Mouse (Mus musculus) forebrain, embryonic 14.5 days (tissue): ENCODE results near the gene Ythdf2. TPM values are rescaled to one million over a fixed set of nuclear protein-coding genes. Genes with fewer than 3 reads are reported as not detected.

ENCODE experiments used
- ATAC-seq: fragments of 200-750 bp; cut with Nextera tagmentation; 2 replicates; pipeline ENCODE4 v1.8.0; 2017; ENCODE audit warnings: mild to moderate bottlenecking, moderate library complexity
- DNase-seq: peaks from one replicate; pipeline ENCODE4 v3.0.0-alpha.2; 2015; ENCODE audit warnings: low spot score
- H3K27ac ChIP-seq: fragments of 300-500 bp; sonication (generic); 2 replicates; pipeline ENCODE4 v1.5.1; 2014; ENCODE audit warnings: low read depth, mild to moderate bottlenecking, control low read depth, low read length, moderate library complexity
- H3K27me3 ChIP-seq: fragments of 300-500 bp; sonication (generic); replicated peaks from 2 replicates; pipeline ENCODE4 v1.6.1; 2014; ENCODE audit warnings: low read length, control low read depth, mixed read lengths; ENCODE audit not compliant: control insufficient read depth, insufficient read depth
- H3K36me3 ChIP-seq: fragments of 300-500 bp; sonication (generic); 2 replicates; pipeline ENCODE4 v1.6.1; 2014; ENCODE audit warnings: low read length, control low read depth; ENCODE audit not compliant: control insufficient read depth, insufficient read depth
- H3K4me1 ChIP-seq: fragments of 300-500 bp; sonication (generic); 2 replicates; pipeline ENCODE4 v1.6.1; 2014; ENCODE audit warnings: antibody characterized with exemption, low read length, control low read depth; ENCODE audit not compliant: control insufficient read depth, insufficient read depth
- H3K4me2 ChIP-seq: fragments of 300-500 bp; sonication (generic); 2 replicates; pipeline ENCODE4 v1.6.1; 2014; ENCODE audit warnings: mild to moderate bottlenecking, control low read depth, low read length
- H3K4me3 ChIP-seq: fragments of 300-500 bp; sonication (generic); 2 replicates; pipeline ENCODE4 v1.5.1; 2014; ENCODE audit warnings: low read depth, low read length, control low read depth
- H3K9ac ChIP-seq: fragments of 300-500 bp; sonication (generic); 2 replicates; pipeline ENCODE4 v1.6.1; 2014; ENCODE audit warnings: mild to moderate bottlenecking, low read length, control low read depth, moderate library complexity
- H3K9me3 ChIP-seq: fragments of 300-500 bp; sonication (generic); replicated peaks from 2 replicates; pipeline ENCODE4 v1.6.1; 2016; ENCODE audit warnings: low read length, control low read depth, mixed read lengths; ENCODE audit not compliant: control insufficient read depth
- WGBS: fragments of 180-500 bp; shearing (Covaris S2); extraction: QIAGEN DNeasy Blood & Tissue Kit; methylation state at CpG from one replicate; pipeline ENCODE4 v1.1.7; 2014; 5-methylcytosine and 5-hydroxymethylcytosine counted together
- microRNA-seq: library from miRNA; unstranded; fragments of <30 nt; microRNA quantifications from one replicate; pipeline ENCODE4, GENCODE M21; 2016
- polyA plus RNA-seq: library from polyadenylated mRNA; unstranded; fragments of >200 nt; fragmentation: Nextera tagmentation; extraction: Ambion mirVana; gene quantifications from 2 replicates; pipeline ENCODE4 v1.2.1, GENCODE M21; 2014

The Ythdf2 gene
- polyA plus RNA-seq, 1 experiment from 2014 or later = 164 TPM

DNA sequence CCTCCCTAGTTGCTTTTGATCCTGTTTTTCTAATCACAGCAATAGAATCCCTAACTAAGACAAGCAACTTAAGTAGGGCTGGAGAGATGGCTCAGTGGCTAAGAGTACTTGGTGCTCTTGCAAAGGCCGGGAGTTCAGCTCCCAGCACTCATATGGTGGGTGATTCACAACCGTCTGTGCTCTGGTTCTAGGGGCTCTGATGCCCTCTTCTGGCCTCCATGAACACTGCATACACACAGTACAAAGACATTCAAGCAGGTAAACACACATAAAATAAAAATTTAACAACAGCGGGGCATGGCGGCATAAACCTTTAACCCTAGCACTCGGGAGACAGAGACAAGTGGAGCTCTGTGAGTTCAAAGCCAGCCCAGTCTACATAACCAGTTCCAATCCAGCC lies 65.9 kb downstream of the Ythdf2 start:
- no peak overlapping the region for H3K4me3 ChIP-seq
- H3K4me2 ChIP-seq = no peak overlapping the region
- no peaks in the 10 kb centered on the region for H3K36me3 ChIP-seq
- H3K9me3 ChIP-seq = no peaks in the 10 kb centered on the region
- WGBS = 69% methylated on average over 5 of the region's 5 CpGs
- H3K9ac ChIP-seq = no peak overlapping the region
- ATAC-seq (no peak), DNase-seq (no peak)
- H3K4me1 ChIP-seq = no peaks in the 10 kb centered on the region
- peaks cover 31% of the 10 kb centered on the region for H3K27me3 ChIP-seq
- no peak overlapping the region for H3K27ac ChIP-seq

DNA sequence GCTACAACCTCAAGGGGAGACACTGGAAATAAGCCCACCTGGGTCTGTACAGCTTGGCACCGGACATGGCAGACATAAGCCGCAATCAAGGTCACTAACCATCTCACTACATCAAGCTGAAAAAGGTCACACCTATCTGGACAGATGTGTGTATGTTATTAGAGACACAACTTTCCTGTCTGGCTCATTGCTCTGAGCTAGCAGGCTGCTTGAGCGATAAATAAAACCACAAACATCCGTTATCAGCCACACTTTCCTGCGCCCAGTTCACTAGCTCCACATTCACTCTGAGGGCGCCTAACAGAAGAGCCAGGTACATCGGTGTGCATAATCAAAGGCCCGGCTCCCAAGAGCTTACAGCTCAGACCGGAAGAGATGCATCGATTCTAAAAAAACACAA lies 67.0 kb downstream of the Ythdf2 start:
- DNase-seq (no peak), ATAC-seq (no peak)
- H3K27me3 ChIP-seq = peaks cover 31% of the 10 kb centered on the region
- no peaks in the 10 kb centered on the region for H3K4me1 ChIP-seq
- no peak overlapping the region for H3K9ac ChIP-seq
- no peak overlapping the region for H3K4me2 ChIP-seq
- WGBS = 38% methylated on average over 10 of the region's 10 CpGs
- no peak overlapping the region for H3K4me3 ChIP-seq
- H3K27ac ChIP-seq = no peak overlapping the region
- no peaks in the 10 kb centered on the region for H3K36me3 ChIP-seq
- H3K9me3 ChIP-seq = no peaks in the 10 kb centered on the region

DNA sequence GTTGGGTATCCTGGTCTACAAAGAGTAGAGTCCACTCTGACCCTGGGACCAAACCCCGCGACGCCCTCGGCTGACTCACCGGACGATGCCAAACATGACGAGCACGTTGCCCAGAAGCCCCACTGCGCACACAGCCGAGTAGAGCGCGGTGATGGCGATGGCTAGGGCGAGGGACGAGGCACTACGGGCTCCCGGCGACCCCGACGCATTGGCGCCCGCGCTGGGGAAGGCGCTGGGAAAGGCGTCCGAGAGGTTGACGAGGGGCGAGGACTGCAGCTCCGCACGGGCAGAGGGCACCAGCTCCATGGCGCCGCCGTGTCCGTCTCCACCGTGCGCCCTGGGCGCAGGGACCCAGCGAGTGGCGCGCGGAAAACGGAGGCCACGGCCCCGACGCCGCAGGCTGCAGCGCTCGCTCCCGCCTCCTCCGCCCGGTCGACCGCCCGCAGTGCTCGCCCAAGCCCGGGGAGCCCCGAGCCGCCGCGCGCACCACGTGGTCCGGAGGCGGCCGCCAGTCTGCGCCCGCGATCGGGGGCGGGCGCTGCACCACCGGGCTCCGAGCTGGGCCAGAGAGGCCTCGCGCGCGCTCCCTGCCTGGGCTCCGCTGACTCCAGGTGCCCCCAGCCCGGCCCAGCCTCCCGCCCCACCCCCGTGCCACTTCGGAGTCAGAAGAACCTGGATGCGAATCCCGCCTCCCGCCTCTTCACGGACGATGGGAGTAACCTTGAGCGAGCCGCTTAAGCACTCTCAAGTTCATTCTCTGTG lies 67.8 kb downstream of the Ythdf2 start, which contains the start of gene Oprd1:
Oprd1 (minus strand) TSS at position 407 of the 762 bp plus-strand sequence.
- peaks cover 31% of the 10 kb centered on the region for H3K27me3 ChIP-seq
- ATAC-seq = no peak

DNA sequence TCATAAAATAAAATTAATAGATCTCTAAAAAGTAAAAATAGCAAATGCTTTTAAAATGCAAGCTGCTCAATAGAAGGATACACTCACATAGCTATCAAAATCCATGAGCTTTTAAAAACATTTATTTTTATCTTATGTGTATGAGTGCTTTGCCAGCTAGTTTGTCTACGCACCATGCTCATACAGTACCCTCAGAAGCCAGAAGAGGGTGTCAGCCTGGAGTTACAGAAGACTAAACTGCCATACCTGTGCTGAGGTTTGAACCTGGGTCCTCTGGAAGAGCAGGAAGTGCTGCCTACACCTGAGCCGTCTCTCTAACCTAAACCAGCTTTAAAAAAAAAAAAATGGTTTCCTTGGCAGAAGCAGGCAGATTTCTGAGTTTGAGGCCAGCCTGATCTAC lies 73.5 kb downstream of the Ythdf2 start:
- no peaks in the 10 kb centered on the region for H3K9me3 ChIP-seq
- H3K36me3 ChIP-seq = no peaks in the 10 kb centered on the region
- no peak overlapping the region for H3K9ac ChIP-seq
- peaks cover 11% of the 10 kb centered on the region for H3K27me3 ChIP-seq
- DNase-seq (no peak), ATAC-seq (no peak)
- no peak overlapping the region for H3K4me3 ChIP-seq
- no peak overlapping the region for H3K4me2 ChIP-seq
- WGBS = 90% methylated on average over 2 of the region's 2 CpGs
- no peak overlapping the region for H3K27ac ChIP-seq
- no peaks in the 10 kb centered on the region for H3K4me1 ChIP-seq

More for the DNA sequence above, 67.8 kb downstream of the Ythdf2 start, which contains the start of gene Oprd1:
- Histone ChIP-seq H3K4me3 (peak within 1 kb of the TSS; percentile 33), H3K4me2 (peak within 1 kb of the TSS; percentile 61), H3K4me1 (no peaks in the 10 kb centered on the region), H3K9me3 (no peaks in the 10 kb centered on the region), H3K36me3 (no peaks in the 10 kb centered on the region), H3K27ac (no peak within 1 kb of the TSS), H3K9ac (no peak within 1 kb of the TSS)
- under 1% methylated on average over 88 of the region's 89 CpGs for WGBS
- DNase-seq = no peak

DNA sequence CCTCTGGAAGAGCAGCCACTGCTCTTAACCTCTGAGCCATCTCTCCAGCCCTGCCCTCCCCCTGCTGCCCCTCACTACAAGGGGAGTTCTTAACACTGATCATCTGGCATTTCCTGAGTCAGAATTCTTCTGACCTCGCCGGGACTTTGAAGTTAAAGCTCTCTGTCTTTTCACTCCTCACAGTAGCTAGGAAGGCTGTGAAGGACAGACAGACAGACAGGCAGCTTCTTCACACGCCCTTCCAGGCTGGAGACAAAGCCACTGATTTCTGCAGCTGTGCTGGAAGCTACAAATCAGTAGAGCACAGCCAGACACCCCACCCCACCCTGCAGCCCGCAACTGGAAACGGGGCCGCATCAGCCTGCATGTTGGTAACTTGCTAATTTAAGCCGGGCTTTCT lies 75.1 kb downstream of the Ythdf2 start:
- no peak overlapping the region for H3K4me3 ChIP-seq
- 0 out of 2 replicates have a peak, but pooled peaks cover 1% of the 10 kb centered on the region for H3K4me1 ChIP-seq
- no peaks in the 10 kb centered on the region for H3K27me3 ChIP-seq
- H3K27ac ChIP-seq = no peak overlapping the region
- DNase-seq (no peak), ATAC-seq (no peak)
- 85% methylated on average over 7 of the region's 7 CpGs for WGBS
- H3K9me3 ChIP-seq = no peaks in the 10 kb centered on the region
- no peak overlapping the region for H3K9ac ChIP-seq
- no peak overlapping the region for H3K4me2 ChIP-seq
- no peaks in the 10 kb centered on the region for H3K36me3 ChIP-seq

Small RNAs within 50 kb of the gene (microRNA-seq; reads per million reads assigned to microRNA genes)
- gene Gm22033 = not detected

Other genes starting within 250 kb of the Ythdf2 start
- not detected in 2 replicates for gene Gm10300, start 137.6 kb downstream of the Ythdf2 start, polyA plus RNA-seq
- gene Epb41, start 137.0 kb downstream of the Ythdf2 start, polyA plus RNA-seq = 69.9 and 74.6 TPM in 2 replicates
- gene Oprd1, start 67.8 kb downstream of the Ythdf2 start, polyA plus RNA-seq = 0.05 and 0.09 TPM in 2 replicates
- 26.6 and 38.3 TPM in 2 replicates for gene Gmeb1, start 49.3 kb upstream of the Ythdf2 start, polyA plus RNA-seq
- gene Taf12, start 62.1 kb upstream of the Ythdf2 start, polyA plus RNA-seq = 45.3 and 51.8 TPM in 2 replicates
- gene Rab42, start 91.1 kb upstream of the Ythdf2 start, polyA plus RNA-seq = 0.30 and 0.79 TPM in 2 replicates
- gene Trnau1ap, start 117.2 kb upstream of the Ythdf2 start, polyA plus RNA-seq = 87.3 and 97.9 TPM in 2 replicates
- 42.2 and 42.4 TPM in 2 replicates for gene Rcc1, start 141.3 kb upstream of the Ythdf2 start, polyA plus RNA-seq
- 11.8 and 12.0 TPM in 2 replicates for gene Phactr4, start 210.2 kb upstream of the Ythdf2 start, polyA plus RNA-seq